Mouse (Mus musculus) liver, postnatal 0 days (tissue): ENCODE measurements around the gene Gm5127. TPM values are rescaled to one million over a fixed set of nuclear protein-coding genes. Genes with fewer than 3 reads are reported as not detected.

Experiments used
- ATAC-seq: fragments of 200-750 bp; cut with Nextera tagmentation; 2 replicates; pipeline ENCODE4 v1.8.0; 2017; ENCODE audit warnings: mild to moderate bottlenecking, moderate library complexity
- DNase-seq: peaks from one replicate; pipeline ENCODE4 v3.0.0-alpha.2; 2016
- H3K27ac ChIP-seq: fragments of 300-500 bp; sonication (generic); 2 replicates; pipeline ENCODE4 v1.5.1; 2014; ENCODE audit warnings: antibody characterized with exemption, moderate library complexity, mild to moderate bottlenecking, low read depth
- H3K27me3 ChIP-seq: fragments of 300-500 bp; sonication (generic); 2 replicates; pipeline ENCODE4 v1.6.1; 2014; ENCODE audit warnings: low read length, control low read depth, mixed read lengths; ENCODE audit not compliant: insufficient read depth
- H3K36me3 ChIP-seq: fragments of 300-500 bp; sonication (generic); replicated peaks from 2 replicates; pipeline ENCODE4 v1.6.1; 2014; ENCODE audit warnings: mild to moderate bottlenecking, control low read depth, low read length, moderate library complexity, mixed read lengths; ENCODE audit not compliant: insufficient read depth
- H3K4me1 ChIP-seq: fragments of 300-500 bp; sonication (generic); 2 replicates; pipeline ENCODE4 v1.6.1; 2014; ENCODE audit warnings: antibody characterized with exemption, mild to moderate bottlenecking, control low read depth; ENCODE audit not compliant: insufficient read depth
- H3K4me2 ChIP-seq: fragments of 300-500 bp; sonication (generic); 2 replicates; pipeline ENCODE4 v1.6.1; 2014; ENCODE audit warnings: low read depth, mild to moderate bottlenecking, low read length, moderate library complexity, mixed read lengths
- H3K4me3 ChIP-seq: fragments of 300-500 bp; sonication (generic); 2 replicates; pipeline ENCODE4 v1.5.1; 2014; ENCODE audit warnings: low read depth, low read length
- H3K9ac ChIP-seq: fragments of 300-500 bp; sonication (generic); replicated peaks from 2 replicates; pipeline ENCODE4 v1.6.1; 2014; ENCODE audit warnings: mild to moderate bottlenecking, moderate library complexity
- H3K9me3 ChIP-seq: fragments of 300-500 bp; sonication (generic); 2 replicates; pipeline ENCODE4 v1.6.1; 2016; ENCODE audit warnings: mild to moderate bottlenecking, control low read depth, low read length, mixed read lengths
- CTCF ChIP-seq: sonication (generic); IDR thresholded peaks from 2 replicates; pipeline ENCODE4 v1.5.1; 2016; ENCODE audit warnings: antibody characterized with exemption, low read depth
- EP300 ChIP-seq: IDR thresholded peaks from 2 replicates; pipeline ENCODE4 v1.6.1; 2016; ENCODE audit warnings: antibody characterized with exemption, low read depth, mild to moderate bottlenecking
- WGBS: fragments of 180-500 bp; shearing (Covaris S2); extraction: QIAGEN DNeasy Blood & Tissue Kit; methylation state at CpG from one replicate; pipeline ENCODE4 v1.1.7; 2014; ENCODE audit not compliant: insufficient replicate concordance; 5-methylcytosine and 5-hydroxymethylcytosine counted together
- polyA plus RNA-seq: library from polyadenylated mRNA; unstranded; fragments of >200 nt; fragmentation: Nextera tagmentation; extraction: Ambion mirVana; gene quantifications from 2 replicates; pipeline ENCODE4 v1.2.1, GENCODE M21; 2015

Gene Gm5127
- polyA plus RNA-seq, 1 experiment from 2014 or later: not detected

DNA sequence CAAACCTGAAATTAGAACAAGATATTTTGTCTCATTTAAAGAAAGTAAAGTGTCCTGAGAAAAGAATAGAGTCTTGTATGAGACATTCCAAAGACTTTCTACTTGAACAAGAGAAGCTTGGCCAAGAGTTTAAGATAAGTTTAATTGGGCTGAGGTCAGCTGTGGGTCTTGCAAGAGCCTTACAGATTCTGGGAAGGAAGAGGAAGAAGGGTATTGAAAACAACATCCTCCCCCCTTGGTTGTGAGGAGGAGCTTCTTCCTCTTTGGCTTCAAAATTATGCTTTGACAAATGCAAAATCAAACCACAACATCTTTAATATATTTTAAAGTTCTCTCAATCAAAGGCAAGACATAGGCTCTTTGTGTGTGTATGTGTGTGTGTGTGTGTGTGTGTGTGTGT, 50.6 kb downstream of the Gm5127 start:
- no peak for TF ChIP-seq CTCF
- no peak for TF ChIP-seq EP300
- Histone ChIP-seq H3K4me1 (no peaks in the 10 kb centered on the region), H3K9ac (no peak overlapping the region)

GRCm38 (mm10) chrX:106634799-106635541, 52.0 kb downstream of the Gm5127 start:
- Histone ChIP-seq H3K9me3 (no peaks in the 10 kb centered on the region), H3K27me3 (no peaks in the 10 kb centered on the region), H3K9ac (no peak overlapping the region), H3K4me1 (no peaks in the 10 kb centered on the region), H3K4me2 (no peak overlapping the region), H3K4me3 (no peak overlapping the region), H3K27ac (no peak overlapping the region), H3K36me3 (no peaks in the 10 kb centered on the region)
- ATAC-seq (no peak), DNase-seq (no peak)
- 46% methylated on average over 3 of the region's 3 CpGs for WGBS
- TF ChIP-seq CTCF: no peak
- no peak for TF ChIP-seq EP300

More for the DNA sequence above, 50.6 kb downstream of the Gm5127 start:
- H3K4me2 ChIP-seq: no peak overlapping the region
- ATAC-seq (no peak), DNase-seq (no peak)
- no peaks in the 10 kb centered on the region for H3K9me3 ChIP-seq
- no peak overlapping the region for H3K27ac ChIP-seq
- H3K4me3 ChIP-seq: no peak overlapping the region
- H3K36me3 ChIP-seq: no peaks in the 10 kb centered on the region
- no peaks in the 10 kb centered on the region for H3K27me3 ChIP-seq

- H3K4me3 ChIP-seq: no peak overlapping the region
- no peak overlapping the region for H3K27ac ChIP-seq
- TF ChIP-seq CTCF (no peak), EP300 (no peak)
- H3K9ac ChIP-seq: no peak overlapping the region
- H3K4me2 ChIP-seq: no peak overlapping the region
- H3K36me3 ChIP-seq: no peaks in the 10 kb centered on the region
- DNase-seq: no peak
- no peak for ATAC-seq
- H3K9me3 ChIP-seq: no peaks in the 10 kb centered on the region
- H3K4me1 ChIP-seq: no peaks in the 10 kb centered on the region
- no peaks in the 10 kb centered on the region for H3K27me3 ChIP-seq
Measured at GRCm38 (mm10) chrX:106662101-106662500, 79.1 kb downstream of the Gm5127 start.

DNA sequence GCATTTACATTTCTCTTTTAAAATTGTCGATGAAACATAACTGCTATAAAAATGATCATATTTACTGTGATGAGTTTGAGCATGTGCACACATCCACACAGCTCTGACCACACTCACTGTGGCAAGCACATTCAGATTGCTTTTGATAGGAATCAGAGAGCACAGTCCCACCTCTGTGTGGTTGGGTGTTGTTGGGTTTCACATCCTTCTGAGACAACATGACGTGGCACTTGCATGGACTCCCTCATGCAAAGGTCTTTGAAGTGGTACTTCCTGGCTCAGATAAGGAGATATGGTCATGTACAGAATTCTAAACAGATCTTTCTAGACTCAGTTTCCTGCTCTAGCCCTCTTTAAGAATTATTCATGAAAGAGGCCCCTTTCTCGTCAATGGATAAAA, 121.6 kb downstream of the Gm5127 start:
- no peak for TF ChIP-seq CTCF
- TF ChIP-seq EP300: no peak
- H3K4me2 ChIP-seq: no peak overlapping the region
- no peak overlapping the region for H3K27ac ChIP-seq
- no peaks in the 10 kb centered on the region for H3K36me3 ChIP-seq
- no peaks in the 10 kb centered on the region for H3K27me3 ChIP-seq
- H3K4me3 ChIP-seq: no peak overlapping the region
- H3K9ac ChIP-seq: no peak overlapping the region
- ATAC-seq (no peak), DNase-seq (no peak)
- H3K4me1 ChIP-seq: no peaks in the 10 kb centered on the region
- 70% methylated on average over 3 of the region's 3 CpGs for WGBS
- no peaks in the 10 kb centered on the region for H3K9me3 ChIP-seq

DNA sequence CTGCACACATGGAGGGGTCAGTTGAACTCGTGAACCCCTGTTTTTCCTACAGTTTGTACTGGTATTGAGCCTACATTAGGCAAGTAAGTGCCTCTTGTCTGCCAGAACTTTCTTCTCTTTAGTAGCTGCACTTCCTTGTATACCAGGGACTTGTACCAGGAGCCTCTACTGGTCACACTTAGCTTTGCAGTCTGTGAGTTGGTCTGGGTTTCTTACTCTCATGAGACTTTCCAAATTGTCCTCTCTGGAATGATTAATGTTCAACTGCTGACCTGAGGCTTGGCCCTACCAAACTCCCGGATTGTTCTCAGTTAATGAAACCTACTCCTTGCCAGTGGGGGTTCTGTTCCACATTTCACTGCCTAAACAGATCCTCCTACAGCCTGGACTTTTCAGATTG, 134.2 kb downstream of the Gm5127 start:
- Histone ChIP-seq H3K27ac (no peak overlapping the region), H3K4me3 (no peak overlapping the region), H3K4me1 (no peaks in the 10 kb centered on the region), H3K4me2 (no peak overlapping the region), H3K9me3 (no peaks in the 10 kb centered on the region), H3K36me3 (no peaks in the 10 kb centered on the region), H3K9ac (no peak overlapping the region), H3K27me3 (no peaks in the 10 kb centered on the region)
- ATAC-seq: no peak
- no peak for DNase-seq
- TF ChIP-seq EP300: no peak
- TF ChIP-seq CTCF: peak; percentile 20; the same call in 1 of the 2 replicates
- 32% methylated on average over 2 of the region's 2 CpGs for WGBS

GRCm38 (mm10) chrX:106742241-106742640, 159.3 kb downstream of the Gm5127 start:
- no peak for TF ChIP-seq CTCF
- peak; percentile 37; the same call in 1 of the 2 replicates for TF ChIP-seq EP300
- ATAC-seq (no peak), DNase-seq (no peak)
- Histone ChIP-seq H3K9me3 (no peaks in the 10 kb centered on the region), H3K4me3 (no peak overlapping the region), H3K27me3 (no peaks in the 10 kb centered on the region), H3K4me2 (no peak overlapping the region), H3K4me1 (no peaks in the 10 kb centered on the region), H3K27ac (no peak overlapping the region), H3K9ac (no peak overlapping the region), H3K36me3 (no peaks in the 10 kb centered on the region)
